Mouse (Mus musculus): Measurements from ENCODE around the gene Gm9495.
"Not testable (repeated sequence)": the region's sequence is repeated elsewhere in the genome, so short reads cannot be mapped to it uniquely, and the experiment has no call there.

Gene Gm9495

DNA sequence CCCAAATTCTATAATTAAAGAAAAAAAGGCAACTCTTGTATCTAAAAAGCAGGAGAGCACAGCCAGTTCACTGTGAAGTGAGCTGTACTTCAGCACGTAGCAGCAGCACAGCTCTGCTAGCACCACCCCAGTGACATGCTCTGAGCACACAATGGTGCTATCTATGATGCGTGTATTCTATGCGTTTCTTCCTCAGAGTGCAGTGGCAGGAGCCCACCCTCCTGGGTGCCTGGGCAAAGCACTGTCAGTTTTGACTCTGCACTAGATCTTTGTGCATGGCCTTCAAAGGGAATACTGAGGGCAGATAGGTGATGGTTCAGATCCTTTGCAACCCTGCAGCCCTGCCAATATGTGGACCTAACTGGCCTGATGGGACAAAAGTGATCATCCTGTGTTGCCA lies at the start of gene Gm9495:
TSS of gene Gm9495 (minus strand) at position 101 of the 400 bp plus-strand sequence.
- DNase-seq: not testable (repeated sequence)

DNA sequence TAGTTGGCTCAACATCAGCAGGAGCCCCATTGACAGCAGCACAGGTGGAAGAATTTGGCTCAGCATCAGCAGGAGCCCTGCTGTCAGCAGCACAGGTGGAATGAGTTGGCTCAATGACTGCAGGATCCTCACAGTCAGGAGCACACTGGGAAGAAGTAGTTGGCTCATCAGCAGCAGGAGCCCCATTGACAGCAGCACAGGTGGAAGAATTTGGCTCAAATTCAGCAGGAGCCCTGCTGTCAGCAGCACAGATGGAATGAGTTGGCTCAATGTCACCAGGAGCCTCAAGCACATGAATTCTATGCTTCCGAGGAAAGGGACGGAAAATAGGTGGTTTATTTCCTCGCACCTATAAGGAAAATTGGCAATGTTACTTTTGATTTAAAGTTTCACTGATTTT lies 21.6 kb upstream of the Gm9495 start:
- not testable (repeated sequence) for DNase-seq

DNA sequence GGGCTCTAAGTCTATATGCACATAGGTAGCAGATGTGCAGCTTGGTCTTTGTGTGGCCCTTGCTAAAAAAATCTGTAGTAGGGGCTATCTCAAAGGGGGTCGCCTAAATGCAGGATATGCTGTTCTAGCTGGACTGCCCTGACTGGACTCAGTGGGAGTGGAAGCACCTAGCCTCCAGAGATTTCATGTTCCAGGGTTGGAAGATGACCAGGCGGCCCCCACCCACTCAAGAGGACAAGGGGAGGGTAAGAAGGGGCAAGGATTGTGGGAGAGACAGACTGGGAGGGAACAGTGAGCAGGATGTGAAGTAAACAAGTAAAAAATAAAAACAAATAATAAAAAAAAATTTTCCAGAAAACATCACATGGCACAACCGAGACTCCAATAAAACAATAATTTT lies 33.3 kb downstream of the Gm9495 start:
- DNase-seq: peak in 1 of 2 experiments; percentile 35

DNA sequence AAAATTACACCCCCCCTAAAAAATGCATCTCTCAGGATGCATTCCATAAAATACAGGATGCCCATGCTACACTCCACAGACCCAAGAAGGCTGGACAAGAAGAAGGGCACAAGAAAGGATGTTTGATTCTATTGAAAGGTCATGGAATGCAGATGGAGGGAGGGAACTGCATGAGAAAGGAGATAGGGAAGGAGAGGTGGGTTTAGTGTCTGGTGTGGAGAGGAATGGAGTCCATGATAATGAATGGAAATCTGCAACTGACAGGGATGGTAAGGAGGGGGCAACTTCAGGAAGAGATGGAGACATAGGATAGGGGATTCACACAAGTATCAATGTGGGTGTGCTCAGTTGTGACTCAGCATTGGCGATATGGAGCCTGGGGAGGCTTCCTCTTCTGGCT lies 39.0 kb downstream of the Gm9495 start:
- DNase-seq: no peak

DNA sequence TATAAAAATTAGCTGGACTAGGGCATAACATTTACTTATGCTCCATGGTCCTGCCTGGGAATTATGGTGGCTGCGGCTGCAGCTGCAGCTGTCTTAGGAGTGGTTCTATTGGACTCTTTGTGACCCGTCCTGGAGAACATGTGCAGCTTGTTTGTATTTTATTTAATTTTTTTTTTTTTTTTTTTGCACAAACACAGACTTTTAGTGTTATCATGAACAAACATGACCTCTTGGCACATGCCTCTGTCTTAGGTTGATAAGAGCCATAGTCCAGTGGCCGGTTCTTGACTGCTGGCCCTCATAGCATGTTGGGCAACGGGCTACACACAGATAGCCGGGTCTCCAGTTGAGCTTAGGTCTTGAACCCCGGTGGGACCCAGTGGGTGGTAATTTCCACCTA lies 48.6 kb downstream of the Gm9495 start:
- no peak for DNase-seq

DNA sequence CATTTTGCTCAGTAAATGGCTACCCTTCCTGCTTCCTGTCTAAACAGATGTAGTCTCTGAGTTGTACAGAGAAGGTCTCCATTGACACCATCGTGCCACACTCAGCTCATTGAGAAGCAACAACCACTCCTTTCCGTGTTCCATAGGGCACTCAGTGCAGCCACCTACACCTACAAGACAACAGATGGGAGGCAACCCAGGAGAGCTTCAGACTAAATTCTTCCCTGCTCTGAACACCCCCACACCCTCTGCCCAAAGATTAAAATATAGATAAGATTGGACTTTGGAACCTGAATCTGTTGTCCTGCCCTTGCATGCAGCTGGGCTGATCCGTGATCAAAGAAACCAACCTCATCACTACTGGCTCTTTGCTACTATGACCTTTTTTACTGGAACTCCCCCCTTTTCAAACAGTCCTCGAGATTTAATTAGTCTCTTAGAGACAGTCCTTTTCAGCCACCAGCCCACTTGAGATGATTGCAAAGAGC lies 53.4 kb downstream of the Gm9495 start:
- no peak for DNase-seq

DNA sequence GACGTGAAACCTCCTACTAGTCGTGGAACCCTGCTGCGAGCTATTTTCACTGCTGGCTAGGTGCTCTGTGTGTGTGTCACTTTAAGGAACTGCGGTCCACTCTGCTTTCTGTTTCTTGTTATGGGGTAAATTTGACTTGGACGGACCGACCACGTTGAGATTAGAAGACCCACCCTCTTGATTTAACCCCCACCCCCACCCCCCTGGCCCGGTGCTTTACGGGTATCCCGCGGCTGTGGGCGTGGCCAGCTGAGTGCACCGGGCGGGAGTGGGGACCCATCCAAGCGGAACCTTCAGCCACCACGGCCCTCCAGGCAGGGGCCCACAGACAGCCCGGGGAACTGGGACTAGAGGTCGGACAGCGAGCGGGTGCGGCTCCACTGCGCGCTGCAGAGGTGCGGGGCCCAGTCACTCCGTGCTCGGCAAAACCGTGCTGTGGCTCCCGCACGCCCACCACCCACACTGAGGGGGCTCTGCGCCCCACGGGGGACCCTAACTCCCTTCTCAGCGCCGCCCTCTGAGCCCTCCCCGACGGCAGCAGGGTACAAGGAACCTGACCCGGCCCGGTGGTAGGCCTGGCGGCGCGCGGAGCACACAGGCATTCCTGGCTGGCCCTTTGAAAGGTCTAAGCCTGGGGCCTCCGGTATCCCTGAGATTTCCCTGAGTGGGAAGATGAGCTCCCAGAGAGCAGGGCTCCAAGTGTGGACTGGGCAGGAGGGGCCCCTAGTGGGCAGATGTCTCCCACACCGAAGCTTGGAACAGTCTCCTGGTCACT lies 54.0 kb downstream of the Gm9495 start:
- peak; percentile 75 to 80 for DNase-seq

DNA sequence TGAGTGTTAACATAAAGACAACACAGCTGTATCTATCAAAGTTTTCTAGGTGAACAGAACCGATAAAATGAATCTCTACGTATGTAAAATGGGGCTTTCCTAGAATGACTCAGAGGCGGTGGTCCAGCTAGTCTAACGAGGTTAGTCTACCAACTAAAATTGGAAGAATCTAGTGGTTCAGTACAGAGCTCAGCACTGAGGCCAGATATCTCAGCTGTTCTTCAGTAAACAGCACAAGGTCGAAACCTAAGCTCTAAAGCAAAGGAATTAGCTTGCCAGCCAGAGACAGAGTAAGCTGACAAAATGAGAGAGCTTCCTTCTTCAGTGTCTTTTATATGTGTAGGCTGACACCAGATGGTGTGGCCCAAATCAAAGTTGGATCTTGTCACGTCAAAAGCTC lies 57.2 kb downstream of the Gm9495 start:
- DNase-seq: no peak

DNA sequence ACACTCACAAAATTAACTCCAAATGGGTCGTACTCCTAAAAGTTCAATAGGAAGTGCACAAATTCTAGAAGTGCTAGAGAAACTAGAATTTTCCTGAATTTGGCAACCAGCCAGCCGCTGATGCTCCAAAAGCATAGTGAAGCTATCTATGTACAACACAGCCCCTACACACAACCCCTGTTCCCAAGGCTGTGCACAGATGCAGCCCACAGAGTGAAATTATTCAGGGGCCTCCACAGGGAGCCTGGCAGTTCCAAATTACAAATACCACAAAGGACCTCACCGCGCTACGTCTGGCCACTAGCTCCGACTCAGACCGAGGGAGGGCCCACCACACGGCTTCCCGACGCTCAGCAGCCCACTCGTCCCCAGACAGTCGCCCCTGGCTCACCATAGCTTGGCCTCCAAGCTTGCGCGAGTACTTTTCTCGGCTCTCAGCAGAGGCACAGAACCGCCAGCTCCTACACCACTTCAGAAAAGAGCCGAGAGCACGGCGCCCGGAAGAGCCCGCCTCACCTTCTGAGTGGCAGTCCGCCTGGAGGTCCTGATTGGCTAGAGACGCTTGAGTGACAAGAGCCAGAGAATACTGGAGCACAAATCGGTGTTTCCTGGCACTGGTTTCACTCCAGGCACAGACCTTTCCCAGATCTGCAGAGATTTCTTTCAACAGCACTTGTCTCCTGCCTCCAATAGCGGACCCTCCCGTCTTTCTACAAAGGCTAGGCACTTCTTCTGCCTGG lies 58.1 kb downstream of the Gm9495 start:
- peak; percentile 91 to 92 for DNase-seq

DNA sequence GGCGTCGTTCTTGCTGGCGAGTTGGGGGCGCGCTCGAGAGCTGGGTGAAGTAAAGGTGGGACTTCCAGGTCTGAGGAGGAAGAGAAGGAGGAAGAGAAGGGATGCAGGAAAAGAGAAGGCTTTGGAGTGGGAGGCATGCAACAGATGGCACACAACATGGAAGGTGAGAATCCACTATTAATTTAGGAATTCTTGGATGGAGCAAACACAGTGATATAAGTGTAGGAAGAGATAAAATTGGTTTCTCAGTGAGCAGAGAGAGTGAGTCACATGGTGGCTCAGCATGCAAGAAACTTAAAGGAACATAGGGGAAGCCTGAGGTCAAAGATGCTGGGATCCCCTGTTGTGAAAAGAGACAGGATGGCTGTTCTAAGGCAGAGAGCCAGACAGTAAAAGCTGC lies 69.0 kb downstream of the Gm9495 start:
- no peak for DNase-seq

All from lung, postnatal 4 days (tissue).